Mouse (Mus musculus) frontal cortex, postnatal 14 days (tissue): ENCODE measurements around the gene Rxfp1.
"Not testable (repeated sequence)": the region's sequence is repeated elsewhere in the genome, so short reads cannot be mapped to it uniquely, and the experiment has no call there.

Source experiments
- DNase-seq, 2 experiments: peaks; one replicate each; pipeline ENCODE4 v3.0.0; 2022; ENCODE audit warnings: low spot score in 2 of 2

Gene Rxfp1

GRCm38 (mm10) chr3:79737780-79738179 lies at the start of gene Rxfp1:
Rxfp1 (minus strand) TSS chr3:79737880.
- no peak for DNase-seq

GRCm38 (mm10) chr3:79784362-79784736 lies 46.7 kb upstream of the Rxfp1 start:
- DNase-seq, result no peak

GRCm38 (mm10) chr3:79783630-79784361 lies 46.1 kb upstream of the Rxfp1 start:
- DNase-seq, result no peak

GRCm38 (mm10) chr3:79772701-79773100 lies 35.0 kb upstream of the Rxfp1 start:
- DNase-seq, result no peak

DNA sequence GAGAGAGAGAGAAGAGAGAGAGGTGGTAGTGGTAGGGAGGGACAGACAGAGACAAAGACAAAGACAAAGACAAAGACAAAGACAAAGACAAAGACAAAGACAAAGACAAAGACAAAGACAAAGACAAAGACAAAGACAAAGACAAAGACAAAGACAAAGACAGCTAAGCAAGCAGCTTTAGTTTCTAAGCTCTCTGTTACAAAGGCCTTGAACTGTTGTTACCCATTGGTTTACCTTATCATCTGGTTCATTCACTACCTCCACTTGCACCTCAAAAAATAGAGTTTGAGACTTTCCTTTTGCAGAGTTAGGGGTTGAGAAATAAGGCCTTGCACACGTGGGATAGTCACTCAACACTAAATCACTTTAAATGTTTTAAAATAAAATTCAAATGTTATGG lies 16.1 kb upstream of the Rxfp1 start:
- no peak for DNase-seq

- DNase-seq, result no peak
These were observed 8.9 kb upstream of the Rxfp1 start for GRCm38 (mm10) chr3:79746585-79746984.

DNA sequence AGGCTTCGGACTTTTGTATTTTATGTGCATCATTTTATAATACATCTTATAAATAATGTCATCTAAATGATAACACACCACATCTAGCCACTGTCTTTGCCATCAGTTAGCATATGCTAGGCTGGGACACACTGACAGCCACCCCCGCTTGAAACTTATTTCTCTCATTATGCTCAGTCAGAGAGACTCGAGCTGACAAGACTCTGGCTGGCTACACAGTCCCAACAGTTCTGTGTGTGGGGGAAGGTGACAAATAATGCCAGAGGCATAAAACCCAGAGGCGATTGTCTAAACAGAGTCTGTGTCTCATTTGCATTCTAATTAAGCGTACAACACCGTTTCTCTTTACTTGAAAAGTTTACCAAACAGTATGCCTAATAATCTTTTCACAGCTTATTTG lies 7.4 kb upstream of the Rxfp1 start:
- DNase-seq, result peak in 1 of 2 experiments; percentile 19

DNA sequence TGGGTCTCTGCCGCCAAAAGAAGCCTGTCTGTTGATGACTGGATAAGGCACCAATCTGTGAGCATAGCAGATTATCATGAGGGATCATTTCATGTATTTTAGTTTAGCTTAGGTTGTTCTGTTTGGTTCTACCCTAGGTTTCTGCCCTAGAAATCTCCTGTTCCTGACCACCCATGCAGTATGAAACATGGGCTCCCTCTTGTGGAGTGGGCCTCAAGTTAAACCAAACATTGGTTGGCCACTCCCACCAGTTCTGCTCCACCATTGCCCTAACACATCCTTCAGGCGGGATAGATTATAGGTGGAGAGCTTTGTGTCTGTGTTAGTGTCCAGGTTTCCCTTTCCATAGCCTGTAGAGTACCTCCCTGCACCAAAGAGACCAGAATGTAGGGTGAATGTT lies 6.7 kb upstream of the Rxfp1 start:
- no peak for DNase-seq

- DNase-seq, result no peak
These were observed 2.7 kb upstream of the Rxfp1 start for GRCm38 (mm10) chr3:79740351-79740750.

GRCm38 (mm10) chr3:79738451-79738850 lies 771 bp upstream of the Rxfp1 start:
- no peak for DNase-seq

DNA sequence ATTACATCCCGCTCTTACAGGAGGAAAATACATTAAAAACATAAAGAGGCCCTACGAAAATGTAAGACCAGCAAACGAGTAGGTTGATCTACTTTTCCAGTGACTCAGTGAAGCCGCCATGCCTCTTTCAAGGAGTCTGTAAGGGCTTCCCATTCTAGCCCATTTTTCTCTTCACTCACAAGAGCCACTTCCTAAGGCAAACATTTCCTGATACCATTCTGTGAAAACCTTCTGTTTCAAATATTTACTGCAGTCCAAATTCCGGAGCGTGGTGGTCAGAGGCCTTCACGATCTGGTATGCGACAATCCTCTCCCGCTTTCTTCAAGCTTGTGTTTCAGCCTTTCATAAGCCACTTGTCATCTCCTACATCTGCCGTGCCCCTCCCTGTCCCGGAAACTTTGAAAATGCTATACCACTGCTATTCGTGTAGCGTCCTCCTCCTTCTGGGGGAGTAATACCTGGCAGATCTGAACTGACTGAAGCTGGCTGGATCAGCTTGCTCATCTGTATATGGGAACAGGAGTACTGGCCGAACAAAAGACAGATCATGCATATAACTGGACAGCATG lies 11.1 kb downstream of the Rxfp1 start:
- no peak for DNase-seq

- no peak for DNase-seq
These were observed 16.8 kb downstream of the Rxfp1 start for GRCm38 (mm10) chr3:79720756-79721484.

DNA sequence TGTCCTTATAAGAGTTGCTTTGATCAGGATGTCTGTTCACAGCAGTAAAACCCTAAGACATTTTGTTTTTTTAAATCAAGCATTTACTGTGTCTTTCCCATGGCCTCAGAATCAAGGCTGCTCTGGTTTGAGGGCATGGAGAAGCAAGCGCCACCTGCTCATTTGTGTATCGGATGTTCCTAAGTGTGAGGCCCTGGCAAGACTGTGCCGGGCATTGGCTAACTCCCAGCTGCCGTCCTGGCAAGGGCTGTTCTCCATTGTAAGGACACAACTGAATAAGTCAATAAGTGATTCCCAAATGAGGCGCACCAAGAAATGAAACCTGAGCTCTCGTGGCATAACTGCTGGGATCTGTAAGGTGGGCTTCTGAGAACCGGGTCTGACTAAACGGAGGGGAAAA lies 31.2 kb downstream of the Rxfp1 start:
- DNase-seq, result no peak

DNA sequence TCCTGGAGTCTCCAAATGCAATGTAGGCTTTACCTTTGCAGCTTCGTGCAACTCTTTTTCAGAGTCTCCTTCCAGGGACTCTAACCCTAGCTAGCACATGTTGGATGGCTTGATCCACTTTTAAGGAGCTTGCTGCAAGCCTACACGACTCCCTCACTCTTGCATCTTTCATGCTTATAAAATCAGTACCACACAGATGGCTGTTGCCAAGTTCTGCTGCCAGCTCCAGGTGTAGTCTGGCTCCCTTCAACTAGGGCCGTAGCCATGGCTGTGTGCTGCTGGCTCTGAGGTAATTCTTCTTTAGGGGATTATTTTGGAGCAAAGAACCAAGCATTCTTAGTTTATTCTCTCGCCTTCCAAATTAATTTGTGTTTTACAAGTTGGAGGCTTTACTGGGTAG lies 34.5 kb downstream of the Rxfp1 start:
- DNase-seq, result no peak

GRCm38 (mm10) chr3:79691957-79692356 lies 45.7 kb downstream of the Rxfp1 start:
- DNase-seq, result no peak

GRCm38 (mm10) chr3:79690111-79690651 lies 47.5 kb downstream of the Rxfp1 start:
- DNase-seq, result no peak

GRCm38 (mm10) chr3:79688101-79688500 lies 49.6 kb downstream of the Rxfp1 start:
- DNase-seq, result not testable (repeated sequence)

DNA sequence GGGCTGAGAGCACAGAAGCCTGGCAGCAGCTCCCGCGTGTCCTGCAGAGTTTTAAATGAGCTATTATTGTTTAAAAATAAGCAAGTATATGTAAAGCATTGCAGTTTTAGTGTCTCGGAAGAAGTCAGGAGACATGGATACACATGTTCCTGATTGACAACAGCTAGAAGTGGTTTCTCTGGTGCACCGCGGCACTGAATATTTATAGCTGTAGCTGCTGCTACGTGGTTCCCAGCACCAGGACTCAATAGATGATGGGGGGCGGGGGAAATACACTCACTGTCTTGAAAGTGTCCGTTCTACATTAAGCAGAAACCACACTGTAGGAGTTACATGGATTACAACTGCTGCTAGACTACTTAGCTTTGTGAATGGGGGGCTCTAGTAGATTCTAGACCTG lies 54.2 kb downstream of the Rxfp1 start:
- DNase-seq, result no peak

GRCm38 (mm10) chr3:79682351-79683132 lies 55.1 kb downstream of the Rxfp1 start:
- DNase-seq, result no peak

- DNase-seq, result no peak
These were observed 61.3 kb downstream of the Rxfp1 start for GRCm38 (mm10) chr3:79676411-79676810.

DNA sequence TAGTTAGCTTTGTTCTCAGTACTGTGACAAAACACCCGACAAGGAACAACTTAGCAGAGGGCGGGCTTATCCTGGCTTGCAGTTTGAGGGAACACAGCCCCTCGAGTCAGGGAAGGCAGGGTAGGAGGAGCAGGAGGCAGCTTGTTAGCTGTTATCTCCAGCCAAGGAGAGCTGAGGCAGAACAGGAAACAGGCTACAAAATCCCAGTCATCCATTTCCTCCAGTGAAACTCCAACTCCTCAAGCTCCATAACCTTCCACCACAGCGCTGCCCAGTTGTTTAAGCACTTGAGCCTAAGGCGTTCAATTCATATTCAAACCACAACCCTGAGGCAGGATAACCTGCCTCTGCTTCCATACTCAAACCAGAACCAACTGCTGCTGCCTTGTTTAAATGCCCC lies 63.0 kb downstream of the Rxfp1 start:
- DNase-seq, result no peak

GRCm38 (mm10) chr3:79673082-79673481 lies 64.6 kb downstream of the Rxfp1 start:
- peak in 1 of 2 experiments; percentile 59 for DNase-seq
